Mouse (Mus musculus): ENCODE results near the gene Sntb2. TPM values are rescaled to one million over a fixed set of nuclear protein-coding genes. Genes with fewer than 3 reads are reported as not detected.

The Sntb2 gene
- polyA plus RNA-seq, 1 experiment from 2014 or later, result 7.2 TPM

DNA sequence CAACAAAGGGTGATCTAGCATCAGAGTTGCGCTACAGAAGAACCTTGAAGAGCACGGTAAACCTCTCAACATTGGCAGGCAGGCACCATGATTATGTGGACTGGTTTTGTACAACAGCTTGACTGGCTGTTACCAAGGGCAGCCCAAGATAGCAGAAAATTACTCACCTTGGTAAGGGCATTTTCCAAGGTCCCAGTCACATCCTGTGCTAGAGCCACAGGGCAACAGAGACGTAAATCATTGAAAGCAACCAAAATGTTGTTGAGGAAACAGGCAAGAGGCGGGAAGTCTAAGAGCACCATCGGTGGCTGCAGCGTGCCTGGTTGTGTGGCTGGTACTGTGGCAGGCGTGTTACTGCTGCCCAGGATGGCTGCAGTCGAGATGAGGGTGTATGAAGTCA lies 116.5 kb downstream of the Sntb2 start:
- peaks cover 75% of the 10 kb centered on the region for H3K79me2 ChIP-seq (ENCODE audit: inconsistent target)
- peaks cover 19% of the 10 kb centered on the region for H3K36me3 ChIP-seq (ENCODE audit: inconsistent target)
- 93% methylated on average over 8 of the region's 8 CpGs for WGBS (ENCODE audit: missing documents)
- H3K27ac ChIP-seq, result no peak overlapping the region
- H3K4me3 ChIP-seq (ENCODE audit: inconsistent target), result no peak overlapping the region

DNA sequence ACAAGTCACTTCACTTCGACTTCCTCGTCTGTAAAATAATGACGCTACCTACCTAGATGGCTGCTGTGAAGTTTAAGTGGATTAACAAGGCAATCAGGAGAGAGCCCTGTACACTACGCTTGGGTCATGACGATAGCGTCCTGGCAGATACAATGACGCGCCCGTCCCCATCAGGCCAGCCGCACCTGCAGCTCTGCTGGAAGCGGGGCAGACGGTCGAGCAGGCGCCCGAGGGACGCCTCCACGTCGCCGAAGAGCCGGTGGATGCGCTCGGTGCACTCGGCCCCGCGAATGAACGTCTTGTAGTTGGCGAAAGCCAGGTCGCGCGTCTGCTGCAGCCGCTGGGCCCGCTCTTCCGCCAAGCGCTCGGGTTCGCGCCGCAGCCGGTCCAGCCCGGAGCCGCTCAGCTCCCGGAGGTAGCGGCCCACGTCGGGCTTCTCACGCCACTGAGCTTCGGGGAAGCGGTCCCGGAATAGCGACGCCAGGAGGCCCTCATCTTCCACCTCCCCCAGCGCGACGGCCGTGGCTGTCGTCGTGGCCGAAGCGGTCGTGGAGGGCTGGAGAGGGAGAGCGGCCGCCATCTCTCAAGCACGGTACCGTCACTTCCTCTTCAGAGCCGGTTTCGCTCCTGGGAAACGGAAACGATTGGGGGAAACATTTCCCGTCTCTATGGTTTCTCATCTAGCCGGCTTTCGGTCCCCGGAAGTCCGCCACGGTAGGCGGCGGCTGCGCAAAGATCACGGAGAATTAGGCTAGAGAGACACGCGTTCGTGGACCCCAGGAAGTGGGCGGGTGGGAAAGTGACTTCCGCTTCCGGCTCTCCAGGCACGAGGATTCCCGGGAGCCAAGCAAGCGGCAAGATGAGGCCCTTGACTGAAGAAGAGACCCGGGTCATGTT lies 120.8 kb downstream of the Sntb2 start, which contains the start of the genes Cog8 and Nip7:
Gene Cog8, minus strand, starts transcription at position 614 of the 897 bp plus-strand sequence.
Gene Nip7, plus strand, starts transcription at position 802 of the 897 bp plus-strand sequence.
- peaks cover 27% of the 10 kb centered on the region for H3K36me3 ChIP-seq (ENCODE audit: inconsistent target)
- peaks cover 67% of the 10 kb centered on the region for H3K79me2 ChIP-seq (ENCODE audit: inconsistent target)
- H3K4me3 ChIP-seq (ENCODE audit: inconsistent target), result peak within 1 kb of the TSS; percentile 92
- peak within 1 kb of the TSS; percentile 36 for H3K27ac ChIP-seq
- WGBS (ENCODE audit: missing documents), result 1% methylated on average over 83 of the region's 88 CpGs

DNA sequence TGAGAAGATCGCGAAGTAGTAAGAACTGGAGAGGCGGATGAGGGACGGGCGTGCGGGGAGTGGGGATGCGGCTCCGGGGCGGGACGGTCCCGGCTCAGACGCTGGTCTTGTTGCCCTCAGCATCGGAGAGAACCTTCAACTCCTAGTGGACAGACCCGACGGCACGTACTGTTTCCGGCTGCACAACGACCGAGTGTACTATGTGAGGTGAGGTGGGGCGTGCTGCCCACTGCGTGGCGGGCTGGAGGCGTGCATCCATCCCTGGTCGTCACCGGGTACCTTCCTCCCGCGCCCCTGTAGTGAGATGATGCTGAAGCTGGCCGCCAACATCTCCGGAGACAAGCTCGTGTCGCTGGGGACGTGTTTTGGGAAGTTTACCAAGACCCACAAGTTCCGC lies 121.4 kb downstream of the Sntb2 start:
- Histone ChIP-seq H3K27ac (peak overlapping the region; percentile 36), H3K36me3 (ENCODE audit: inconsistent target) (peaks cover 24% of the 10 kb centered on the region), H3K79me2 (ENCODE audit: inconsistent target) (peaks cover 60% of the 10 kb centered on the region), H3K4me3 (ENCODE audit: inconsistent target) (peak overlapping the region; percentile 92)
- whole genome bisulfite sequencing (ENCODE audit: missing documents), result under 1% methylated on average over 33 of the region's 33 CpGs

DNA sequence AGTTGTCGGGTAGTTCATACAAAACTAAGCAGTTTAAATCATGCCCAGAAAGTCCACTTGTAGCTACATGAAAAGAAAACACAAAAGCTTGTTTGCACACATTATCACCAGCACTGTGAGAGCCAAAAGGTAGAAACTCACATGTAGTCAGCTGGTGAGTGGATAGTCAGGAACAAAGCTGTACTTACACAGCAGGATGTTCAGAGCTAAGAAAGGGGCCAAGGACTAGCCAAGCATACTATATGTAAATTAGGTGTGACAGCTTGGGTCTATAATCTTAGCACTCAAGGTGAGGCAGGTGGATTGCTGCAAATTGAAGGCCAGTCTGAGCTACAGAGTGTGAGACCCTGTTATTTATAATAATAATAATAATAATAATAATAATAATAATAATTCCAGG lies 127.1 kb downstream of the Sntb2 start:
- H3K36me3 ChIP-seq (ENCODE audit: inconsistent target), result 0 out of 2 replicates have a peak, but pooled peaks cover 9% of the 10 kb centered on the region
- WGBS (ENCODE audit: missing documents), result 91% methylated on average over 1 of the region's 1 CpGs
- peaks cover 10% of the 10 kb centered on the region for H3K79me2 ChIP-seq (ENCODE audit: inconsistent target)
- H3K27ac ChIP-seq, result no peak overlapping the region
- no peak overlapping the region for H3K4me3 ChIP-seq (ENCODE audit: inconsistent target)

DNA sequence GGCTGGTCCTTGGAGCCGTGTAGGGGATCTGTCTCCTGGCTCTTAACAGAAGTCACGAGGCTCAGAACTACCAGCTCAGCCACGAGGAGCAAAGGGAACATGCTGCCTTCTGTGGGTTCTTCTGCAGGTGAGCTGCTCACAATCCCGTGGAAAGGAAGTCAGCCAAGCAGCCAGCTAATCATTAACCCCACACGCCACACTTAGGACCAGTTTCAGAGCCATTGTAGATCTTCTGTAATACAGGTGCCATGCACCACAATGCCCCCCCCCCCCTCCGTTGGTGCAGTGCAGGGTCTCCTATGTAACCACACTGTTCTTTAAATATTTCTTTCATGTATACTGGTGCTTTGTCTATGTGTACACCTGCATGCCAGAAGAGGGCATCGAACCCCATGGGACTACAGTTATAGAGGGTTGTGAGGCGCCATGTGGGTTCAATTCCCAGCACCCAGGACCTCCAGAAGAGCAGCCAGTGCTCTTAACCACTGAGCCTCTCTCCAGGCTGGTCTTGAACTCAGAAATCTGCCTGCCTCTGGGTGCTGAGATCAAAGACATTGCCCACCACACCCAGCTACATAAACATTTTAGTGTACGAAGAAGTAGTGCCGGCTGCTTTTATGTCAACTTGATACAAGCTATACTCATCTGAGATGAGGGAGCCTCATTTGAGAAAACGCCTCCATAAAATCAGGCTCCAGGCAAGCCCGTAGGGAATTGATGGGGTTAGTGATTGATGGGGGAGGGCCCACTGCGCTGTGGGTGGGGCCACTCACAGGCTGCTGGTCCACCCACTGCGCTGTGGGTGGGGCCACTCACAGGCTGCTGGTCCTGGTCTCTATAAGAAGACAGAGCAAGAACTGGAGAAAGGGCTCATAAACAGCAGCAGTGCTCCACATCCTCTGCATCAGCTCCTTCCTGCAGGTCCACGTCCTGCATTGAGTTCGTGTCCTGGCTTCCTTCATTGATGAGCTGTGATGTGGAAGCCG lies 130.3 kb downstream of the Sntb2 start, which contains the start of gene Tmed6:
Gene Tmed6, minus strand, starts transcription at position 134 of the 986 bp plus-strand sequence.
- H3K4me3 ChIP-seq (ENCODE audit: inconsistent target), result no peak within 1 kb of the TSS
- 64% methylated on average over 16 of the region's 17 CpGs for WGBS (ENCODE audit: missing documents)
- H3K27ac ChIP-seq, result no peak within 1 kb of the TSS
- H3K36me3 ChIP-seq (ENCODE audit: inconsistent target), result no peaks in the 10 kb centered on the region
- H3K79me2 ChIP-seq (ENCODE audit: inconsistent target), result no peaks in the 10 kb centered on the region

Other genes with a start within 250 kb of the Sntb2 start
- 0.22 TPM in 1 of 3 replicates, not detected in the others for gene Has3, start 65.5 kb upstream of the Sntb2 start, polyA plus RNA-seq (2018)
- gene Utp4, start 42.1 kb upstream of the Sntb2 start, polyA plus RNA-seq (2018), result 10.0 to 27.2 TPM (median 15.8 TPM) in 3 replicates
- 37.0 to 41.2 TPM (median 40.7 TPM) in 3 replicates for gene Vps4a, start 95.5 kb downstream of the Sntb2 start, polyA plus RNA-seq (2018)
- 8.2 to 21.8 TPM (median 10.7 TPM) in 3 replicates for gene Pdf, start 112.9 kb downstream of the Sntb2 start, polyA plus RNA-seq (2018)
- gene Cog8, start 120.9 kb downstream of the Sntb2 start, polyA plus RNA-seq (2018), result 19.3 to 23.9 TPM (median 20.0 TPM) in 3 replicates
- gene Nip7, start 121.1 kb downstream of the Sntb2 start, polyA plus RNA-seq (2018), result 17.4 to 38.4 TPM (median 26.7 TPM) in 3 replicates
- not detected in 3 replicates for gene Tmed6, start 129.9 kb downstream of the Sntb2 start, polyA plus RNA-seq (2018)
- gene Terf2, start 160.8 kb downstream of the Sntb2 start, polyA plus RNA-seq (2018), result 14.2 to 26.8 TPM (median 18.9 TPM) in 3 replicates
- gene Cyb5b, start 214.9 kb downstream of the Sntb2 start, polyA plus RNA-seq (2018), result 54.2 to 89.4 TPM (median 60.7 TPM) in 3 replicates

Data from macrophage (primary cell).